Mouse (Mus musculus) brain, embryonic 18.5 days (tissue): ENCODE data around the gene Cdk2ap2.
"Not testable (repeated sequence)": the region's sequence is repeated elsewhere in the genome, so short reads cannot be mapped to it uniquely, and the experiment has no call there.

ENCODE experiments used
- DNase-seq: peaks from one replicate; pipeline ENCODE4 v3.0.0-alpha.2; 2012; ENCODE audit warnings: low read depth, low spot score

The Cdk2ap2 gene

DNA sequence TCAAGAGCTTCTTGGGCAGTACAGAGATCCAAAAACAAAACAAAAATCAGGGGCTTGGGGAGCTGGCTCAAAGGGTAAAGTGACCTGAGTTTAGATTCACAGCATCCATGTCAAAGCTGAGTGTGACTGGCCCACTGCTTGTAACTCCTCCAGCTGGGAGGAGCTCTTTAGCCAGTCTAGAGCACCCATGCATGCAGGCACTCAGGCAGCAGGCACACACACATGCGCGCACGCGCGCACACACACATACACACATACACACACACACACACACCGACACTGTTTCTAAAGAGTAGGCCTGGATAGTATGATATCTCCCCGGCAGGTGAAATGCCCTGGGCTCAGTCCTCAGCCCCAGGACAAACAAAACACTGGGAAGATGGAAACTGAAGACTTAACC is 20.0 kb downstream of the Cdk2ap2 start:
- no peak for DNase-seq

DNA sequence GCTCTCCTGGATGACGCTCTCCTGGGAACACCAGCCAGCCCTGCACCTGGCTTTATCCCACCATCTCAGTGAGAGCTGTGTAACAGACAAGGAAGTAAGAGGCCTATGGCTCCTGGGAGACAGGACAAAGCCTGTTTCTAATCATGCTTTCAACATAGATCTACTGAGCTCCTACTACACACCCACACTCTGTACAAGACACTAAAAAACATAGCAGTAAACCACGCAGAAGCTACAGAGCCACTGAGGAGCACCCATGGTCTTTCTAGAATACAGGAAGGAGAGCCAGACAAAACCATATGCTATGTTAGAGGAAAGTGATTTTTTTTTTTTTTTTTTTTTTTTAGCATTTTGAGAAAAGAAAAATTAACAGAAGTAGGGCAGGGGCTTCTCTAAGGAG is 21.4 kb downstream of the Cdk2ap2 start:
- no peak for DNase-seq

- DNase-seq = no peak
These were observed 22.9 kb downstream of the Cdk2ap2 start for GRCm38 (mm10) chr19:4119716-4120487.

DNA sequence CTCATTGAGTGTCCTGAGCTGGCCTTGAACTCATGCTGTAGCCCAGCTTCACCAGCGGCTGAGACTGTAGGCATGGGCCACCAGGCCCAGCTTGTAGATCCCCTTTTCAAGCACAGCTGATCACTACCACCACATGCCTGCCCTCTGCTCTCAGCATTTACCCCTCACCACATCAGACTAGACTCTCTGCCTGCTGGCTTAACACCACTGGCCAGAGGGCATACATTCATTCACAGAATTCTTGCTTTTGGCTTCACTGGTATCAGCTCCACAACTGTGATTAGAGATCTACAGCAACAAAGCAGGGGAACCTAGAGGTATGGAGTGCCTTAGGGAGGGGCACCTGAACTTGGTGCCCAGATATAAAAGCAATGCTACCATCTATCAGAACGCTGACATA is 23.5 kb downstream of the Cdk2ap2 start:
- no peak for DNase-seq

DNA sequence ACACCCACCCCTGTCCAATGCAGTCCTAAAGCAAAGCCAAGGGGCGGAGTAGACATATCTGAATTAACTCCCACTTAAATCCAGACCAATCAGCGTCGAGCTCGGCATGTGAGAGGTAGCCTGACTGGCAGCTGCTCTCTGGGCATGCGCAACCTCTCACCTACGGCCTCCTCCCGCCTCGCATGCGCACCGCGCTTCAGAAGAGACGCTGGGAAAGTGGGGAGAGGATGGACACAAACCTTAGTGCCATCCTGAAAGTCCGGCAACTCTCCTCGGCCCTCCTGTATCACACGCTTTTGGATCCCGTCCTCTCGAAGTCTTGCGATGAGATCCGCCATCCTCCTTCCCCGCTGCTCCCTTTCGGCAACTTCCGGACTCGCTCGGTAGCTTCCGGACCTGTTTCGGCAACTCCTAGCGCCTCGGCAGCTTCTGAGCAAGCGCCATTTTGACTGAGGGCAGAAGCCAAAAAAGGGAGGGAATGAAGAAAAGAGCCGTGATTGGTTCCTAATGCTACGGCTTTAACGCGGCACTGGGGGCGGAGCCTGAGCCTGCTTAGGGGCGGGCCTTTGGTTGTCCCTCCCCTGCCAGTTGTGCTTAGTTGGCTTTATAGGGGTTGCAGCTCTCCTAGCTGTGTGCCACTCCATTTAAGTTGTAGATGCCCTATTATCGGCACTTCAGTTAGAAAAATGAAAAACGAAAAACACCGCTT is 24.3 kb downstream of the Cdk2ap2 start:
- peak; percentile 97 for DNase-seq

DNA sequence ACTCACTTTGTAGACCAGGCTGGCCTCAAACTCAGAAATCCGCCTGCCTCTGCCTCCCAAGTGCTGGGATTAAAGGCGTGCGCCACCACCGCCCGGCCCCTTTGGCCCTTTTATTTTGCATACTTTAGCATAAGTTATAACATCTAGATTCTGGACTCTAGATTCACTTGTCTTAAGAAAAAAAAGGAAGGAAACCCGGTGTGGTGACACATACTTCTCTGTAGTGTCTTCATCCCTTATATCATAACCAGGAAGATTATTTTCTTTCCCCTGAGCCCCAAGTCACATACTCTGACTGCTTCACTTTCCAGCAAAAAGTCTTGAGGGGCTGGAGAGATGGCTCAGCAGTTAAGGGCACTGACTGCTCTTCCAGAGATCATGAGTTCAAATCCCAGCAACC is 24.9 kb downstream of the Cdk2ap2 start:
- DNase-seq = not testable (repeated sequence)

DNA sequence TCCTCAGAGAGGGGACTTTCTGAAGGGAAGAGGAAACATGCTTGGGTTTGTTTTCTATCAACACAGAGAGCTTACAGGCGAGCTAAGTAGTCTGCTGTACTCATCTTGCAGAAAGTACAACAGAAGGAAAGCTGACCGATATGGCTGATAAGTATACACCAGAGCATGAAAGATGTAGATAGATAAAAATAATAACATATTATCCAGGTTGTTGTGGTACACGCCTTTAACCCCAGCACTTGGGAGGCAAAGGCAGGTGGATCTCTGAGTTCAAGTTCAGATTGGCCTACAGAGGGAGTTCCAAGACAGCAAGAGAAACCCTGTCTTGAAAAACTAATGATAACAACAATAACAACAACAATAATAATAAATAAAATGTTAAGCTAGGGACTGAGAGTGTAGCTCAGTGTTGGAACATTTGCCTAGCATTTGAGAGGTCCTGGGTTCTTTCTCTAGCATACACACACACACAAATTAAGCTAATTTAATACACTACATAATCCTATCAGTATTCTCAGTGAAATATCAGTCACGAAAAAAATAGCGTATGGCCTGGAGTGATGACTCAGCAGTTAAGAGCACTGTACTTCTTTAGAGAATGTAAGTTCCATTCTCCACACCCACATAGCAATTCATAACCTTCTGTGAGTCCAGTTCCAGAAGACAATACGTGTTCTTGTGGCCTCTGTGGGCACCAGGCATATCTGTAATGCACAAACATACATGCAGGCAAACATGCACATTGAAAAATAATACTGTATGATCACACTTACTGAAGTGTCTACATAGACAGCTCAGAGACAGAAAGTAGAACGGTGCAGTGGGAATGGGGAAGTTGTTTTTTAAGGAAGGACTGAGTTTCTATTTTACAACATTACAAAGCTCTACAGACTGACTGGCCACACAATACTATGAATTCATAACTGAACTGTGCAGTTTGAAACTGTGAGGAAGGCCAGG is 25.7 kb downstream of the Cdk2ap2 start:
- no peak for DNase-seq

- DNase-seq = no peak
These were observed 27.4 kb downstream of the Cdk2ap2 start for GRCm38 (mm10) chr19:4124432-4124831.

- DNase-seq = not testable (repeated sequence)
These were observed 28.3 kb downstream of the Cdk2ap2 start for GRCm38 (mm10) chr19:4125268-4125667.

GRCm38 (mm10) chr19:4125741-4126696 is 29.0 kb downstream of the Cdk2ap2 start, which contains the start of gene Aip:
TSS of gene Aip (minus strand) at chr19:4125858.
- DNase-seq = peak; percentile 93

DNA sequence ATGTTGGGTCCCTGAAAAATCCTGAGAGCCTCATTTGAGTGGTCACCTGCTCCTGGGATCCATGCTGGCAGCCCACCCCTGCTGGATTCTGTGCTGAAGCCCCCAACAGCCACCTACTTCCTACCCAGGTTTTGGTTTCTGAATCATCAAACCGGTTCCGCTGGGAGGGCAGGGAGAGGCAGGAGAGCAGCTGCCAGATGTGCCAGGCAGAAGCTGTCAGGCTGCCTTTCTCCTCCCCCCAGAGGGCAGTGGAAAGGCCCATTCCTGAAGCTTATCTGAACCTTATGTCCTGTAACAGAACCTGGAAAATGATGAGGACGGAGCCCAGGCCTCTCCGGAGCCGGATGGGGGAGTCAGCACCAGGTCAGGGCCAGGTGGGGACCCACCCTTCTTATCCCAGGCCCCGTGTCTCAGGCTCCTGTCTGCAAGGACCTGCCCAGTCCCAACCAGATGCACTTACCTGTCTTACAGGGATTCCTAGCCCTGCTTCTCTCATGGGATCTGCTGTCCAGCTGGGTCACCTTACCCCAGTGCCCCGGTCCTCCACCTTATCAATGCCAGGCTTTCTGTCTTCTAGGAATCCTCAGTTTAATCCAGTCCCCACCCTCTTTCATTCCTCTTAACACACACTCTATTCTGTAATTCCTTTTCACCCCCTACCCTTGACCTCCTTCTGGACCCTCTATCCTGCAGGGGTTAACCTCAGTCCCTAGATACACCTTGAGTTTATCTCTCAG is 29.9 kb downstream of the Cdk2ap2 start:
- no peak for DNase-seq

GRCm38 (mm10) chr19:4129462-4129861 is 32.5 kb downstream of the Cdk2ap2 start:
- no peak for DNase-seq

DNA sequence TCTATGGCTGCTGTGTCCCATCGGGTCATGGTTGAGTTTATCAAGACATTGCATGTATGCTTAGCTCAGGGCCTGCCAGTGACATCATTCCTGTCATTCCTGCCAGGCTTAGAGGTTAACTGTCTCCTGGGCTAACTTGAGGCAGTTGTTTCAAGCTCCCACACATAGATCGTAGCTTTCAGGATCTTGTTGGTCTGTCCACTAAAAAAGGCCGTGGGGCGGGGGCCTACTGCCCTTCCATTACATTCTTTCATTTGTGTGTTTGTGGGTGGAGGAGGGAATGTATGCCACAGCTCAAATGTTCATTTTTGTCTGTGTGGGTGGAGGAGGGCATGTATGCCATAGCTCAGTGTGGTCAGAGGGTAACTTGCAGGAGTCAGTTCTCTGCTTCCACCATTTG is 33.1 kb downstream of the Cdk2ap2 start:
- no peak for DNase-seq

DNA sequence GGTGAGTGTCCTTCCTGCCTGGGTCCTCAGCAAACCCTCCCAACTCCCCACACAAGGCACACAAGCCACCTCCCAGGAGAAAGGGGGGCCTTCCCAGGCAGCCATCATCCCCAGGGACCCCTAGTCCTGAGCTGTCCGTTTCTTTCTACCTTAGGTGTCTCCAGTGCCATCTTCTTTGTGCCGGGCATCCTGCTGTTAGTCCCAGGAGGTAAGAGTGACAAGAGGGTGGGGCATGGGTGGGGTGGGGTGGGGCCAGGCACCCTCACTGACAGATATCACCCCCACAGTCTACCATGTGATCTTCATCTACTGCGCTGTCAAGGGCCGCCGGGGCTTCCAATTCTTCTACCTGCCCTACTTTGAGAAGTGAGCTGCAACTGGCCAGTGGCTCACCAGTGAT is 34.1 kb downstream of the Cdk2ap2 start:
- DNase-seq = no peak

DNA sequence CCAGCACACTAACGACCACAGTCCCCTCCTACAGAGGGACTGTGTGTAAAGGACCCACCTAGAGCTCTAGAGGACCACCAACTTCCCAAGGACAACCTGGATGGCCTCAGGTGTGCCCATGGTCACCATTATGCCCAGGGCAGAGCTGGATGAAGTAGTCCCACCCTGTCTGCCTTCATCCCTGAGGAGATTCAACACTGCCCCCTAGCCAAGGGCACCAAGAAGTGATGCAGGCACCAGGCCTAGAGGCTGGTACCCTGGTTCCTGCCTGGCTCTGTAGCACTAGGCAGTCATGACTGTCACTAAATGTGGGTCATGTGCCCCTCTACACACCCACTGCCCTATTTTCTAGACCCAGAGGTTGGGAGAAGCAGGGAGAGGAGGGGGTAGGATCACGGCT is 34.8 kb downstream of the Cdk2ap2 start:
- DNase-seq = no peak

- no peak for DNase-seq
These were observed 37.4 kb downstream of the Cdk2ap2 start for GRCm38 (mm10) chr19:4134354-4134753.

GRCm38 (mm10) chr19:4135229-4135962 is 38.4 kb downstream of the Cdk2ap2 start:
- DNase-seq = not testable (repeated sequence)

DNA sequence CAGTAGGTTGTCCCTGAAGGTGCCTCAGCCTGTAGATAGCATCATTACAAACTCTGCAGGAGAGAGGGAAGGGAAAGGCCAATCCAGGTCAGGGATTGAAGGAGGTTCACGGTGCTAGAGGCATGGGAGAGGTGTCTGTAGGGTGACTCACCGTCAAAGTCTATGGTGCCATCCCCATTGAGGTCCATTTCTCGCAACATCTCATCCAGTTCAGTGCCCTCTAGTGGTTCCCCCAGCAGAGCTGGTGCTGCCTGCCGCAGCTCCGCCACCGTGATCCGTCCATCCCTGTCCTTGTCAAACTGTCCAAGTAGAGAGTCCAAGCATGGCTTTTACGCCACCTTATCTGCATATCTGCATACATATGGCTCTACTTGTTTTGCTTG is 39.0 kb downstream of the Cdk2ap2 start:
- DNase-seq = not testable (repeated sequence)

DNA sequence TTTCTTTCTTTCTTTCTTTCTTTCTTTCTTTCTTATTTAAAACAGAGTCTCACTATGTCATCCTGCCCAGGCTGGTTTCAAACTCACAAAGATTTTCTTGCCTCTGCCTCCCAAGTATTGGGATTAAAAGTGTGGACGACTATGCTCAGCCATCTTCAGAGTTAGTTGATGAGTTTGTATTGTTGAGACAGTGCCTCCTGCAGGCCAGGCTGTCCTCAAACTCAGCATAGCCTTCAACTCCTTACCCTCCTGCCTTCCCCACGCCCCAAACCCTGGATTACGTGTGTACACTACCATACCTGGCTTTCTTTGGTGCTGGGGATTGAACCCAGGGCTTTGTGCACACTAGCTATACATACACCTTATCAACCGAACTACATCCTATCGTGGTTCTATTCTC is 39.5 kb downstream of the Cdk2ap2 start:
- no peak for DNase-seq
